Mouse (Mus musculus) forebrain, embryonic 11.5 days (tissue): ENCODE data around the gene Pced1b. TPM values are rescaled to one million over a fixed set of nuclear protein-coding genes. Genes with fewer than 3 reads are reported as not detected.

Experiments
- ATAC-seq: fragments of 200-750 bp; cut with Nextera tagmentation; replicated peaks from 2 replicates; pipeline ENCODE4 v1.8.0; 2017; ENCODE audit warnings: moderate TSS enrichment; ENCODE audit not compliant: low FRiP score
- DNase-seq: peaks from one replicate; pipeline ENCODE4 v3.0.0-alpha.2; 2017; ENCODE audit warnings: low spot score
- H3K27ac ChIP-seq: fragments of 300-500 bp; sonication (generic); 2 replicates; pipeline ENCODE4 v1.5.1; 2014; ENCODE audit warnings: low read depth, low read length
- H3K27me3 ChIP-seq: fragments of 300-500 bp; sonication (generic); 2 replicates; pipeline ENCODE4 v1.6.1; 2014; ENCODE audit warnings: mild to moderate bottlenecking, low read length, mixed read lengths; ENCODE audit not compliant: control insufficient read depth, insufficient read depth
- H3K36me3 ChIP-seq: fragments of 300-500 bp; sonication (generic); 2 replicates; pipeline ENCODE4 v1.6.1; 2014; ENCODE audit warnings: mild to moderate bottlenecking, low read length, moderate library complexity, mixed read lengths; ENCODE audit not compliant: control insufficient read depth, insufficient read depth
- H3K4me1 ChIP-seq: fragments of 300-500 bp; sonication (generic); replicated peaks from 2 replicates; pipeline ENCODE4 v1.6.1; 2014; ENCODE audit warnings: low read length, mixed read lengths; ENCODE audit not compliant: control insufficient read depth, insufficient read depth
- H3K4me2 ChIP-seq: fragments of 300-500 bp; sonication (generic); 2 replicates; pipeline ENCODE4 v1.6.1; 2014; ENCODE audit warnings: low read depth, mild to moderate bottlenecking, low read length, moderate library complexity, mixed read lengths; ENCODE audit not compliant: severe bottlenecking
- H3K4me3 ChIP-seq: fragments of 300-500 bp; sonication (generic); 2 replicates; pipeline ENCODE4 v1.5.1; 2014; ENCODE audit warnings: low read depth, low read length
- H3K9ac ChIP-seq: fragments of 300-500 bp; sonication (generic); 2 replicates; pipeline ENCODE4 v1.6.1; 2014; ENCODE audit warnings: low read length
- H3K9me3 ChIP-seq: fragments of 300-500 bp; sonication (generic); 2 replicates; pipeline ENCODE4 v1.6.1; 2016; ENCODE audit warnings: low read length, mixed read lengths; ENCODE audit not compliant: control insufficient read depth
- WGBS: fragments of 180-500 bp; shearing (Covaris S2); extraction: QIAGEN DNeasy Blood & Tissue Kit; methylation state at CpG from one replicate; pipeline ENCODE4 v1.1.7; 2014; 5-methylcytosine and 5-hydroxymethylcytosine counted together
- polyA plus RNA-seq: library from polyadenylated mRNA; unstranded; fragments of >200 nt; fragmentation: Nextera tagmentation; extraction: Ambion mirVana; gene quantifications from 2 replicates; pipeline ENCODE4 v1.2.1, GENCODE M21; 2014

Pced1b gene
- polyA plus RNA-seq, 1 experiment from 2014 or later: 3.9 TPM

DNA sequence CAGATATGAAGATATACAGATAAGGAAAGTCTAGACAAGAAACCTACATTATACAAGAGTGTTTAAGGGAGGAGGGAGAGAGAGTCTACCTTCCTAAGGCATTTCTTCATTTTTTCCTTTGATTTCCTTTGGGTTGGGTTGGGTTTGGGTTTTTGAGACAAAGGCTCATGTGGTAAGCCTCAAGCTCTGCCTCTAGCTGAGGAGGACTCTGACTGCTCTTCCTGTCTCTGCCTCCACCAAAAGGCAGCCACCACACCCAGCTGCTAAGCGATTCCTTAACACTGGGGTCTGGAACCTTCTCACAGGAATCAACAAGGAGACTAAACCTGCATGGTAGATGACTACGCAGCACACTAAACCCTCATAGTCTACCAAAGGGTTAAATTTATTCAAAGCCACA, 143.9 kb downstream of the Pced1b start:
- no peak overlapping the region for H3K9ac ChIP-seq
- no peaks in the 10 kb centered on the region for H3K36me3 ChIP-seq
- ATAC-seq: no peak
- H3K4me2 ChIP-seq: no peak overlapping the region
- H3K4me3 ChIP-seq: no peak overlapping the region
- 0 out of 2 replicates have a peak, but pooled peaks cover 3% of the 10 kb centered on the region for H3K4me1 ChIP-seq
- WGBS: 90% methylated on average over 2 of the region's 2 CpGs
- H3K9me3 ChIP-seq: no peaks in the 10 kb centered on the region
- DNase-seq: no peak
- no peak overlapping the region for H3K27ac ChIP-seq
- H3K27me3 ChIP-seq: no peaks in the 10 kb centered on the region

DNA sequence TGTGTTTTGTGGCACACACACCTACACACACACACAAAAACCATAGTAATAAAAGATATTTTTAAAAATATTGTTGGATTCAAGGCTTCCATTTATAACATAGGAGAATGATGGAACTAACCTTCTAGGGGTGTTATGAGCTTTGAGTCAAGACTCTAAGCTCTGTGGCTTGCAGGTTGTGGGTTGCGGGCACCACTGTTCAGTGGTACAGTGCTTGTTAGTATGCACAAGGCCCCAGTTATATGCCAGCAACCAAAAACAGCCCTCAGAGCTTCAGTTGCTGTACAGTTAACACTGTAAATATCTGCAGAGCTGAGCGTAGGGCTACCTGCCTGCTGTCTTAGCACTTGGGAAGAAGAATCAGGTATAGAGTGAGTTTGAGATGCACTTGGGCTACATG, 144.5 kb downstream of the Pced1b start:
- ATAC-seq (no peak), DNase-seq (no peak)
- Histone ChIP-seq H3K9me3 (no peaks in the 10 kb centered on the region), H3K4me2 (no peak overlapping the region), H3K9ac (no peak overlapping the region), H3K4me3 (no peak overlapping the region), H3K27me3 (no peaks in the 10 kb centered on the region), H3K36me3 (no peaks in the 10 kb centered on the region), H3K4me1 (0 out of 2 replicates have a peak, but pooled peaks cover 3% of the 10 kb centered on the region), H3K27ac (no peak overlapping the region)
- 90% methylated on average over 2 of the region's 2 CpGs for WGBS

GRCm38 (mm10) chr15:97394561-97394960, 147.7 kb downstream of the Pced1b start:
- H3K27ac ChIP-seq: no peak overlapping the region
- H3K9me3 ChIP-seq: no peaks in the 10 kb centered on the region
- H3K27me3 ChIP-seq: no peaks in the 10 kb centered on the region
- DNase-seq (no peak), ATAC-seq (no peak)
- H3K9ac ChIP-seq: no peak overlapping the region
- H3K4me1 ChIP-seq: 0 out of 2 replicates have a peak, but pooled peaks cover 3% of the 10 kb centered on the region
- 78% methylated on average over 12 of the region's 12 CpGs for WGBS
- H3K36me3 ChIP-seq: no peaks in the 10 kb centered on the region
- no peak overlapping the region for H3K4me3 ChIP-seq
- H3K4me2 ChIP-seq: no peak overlapping the region

DNA sequence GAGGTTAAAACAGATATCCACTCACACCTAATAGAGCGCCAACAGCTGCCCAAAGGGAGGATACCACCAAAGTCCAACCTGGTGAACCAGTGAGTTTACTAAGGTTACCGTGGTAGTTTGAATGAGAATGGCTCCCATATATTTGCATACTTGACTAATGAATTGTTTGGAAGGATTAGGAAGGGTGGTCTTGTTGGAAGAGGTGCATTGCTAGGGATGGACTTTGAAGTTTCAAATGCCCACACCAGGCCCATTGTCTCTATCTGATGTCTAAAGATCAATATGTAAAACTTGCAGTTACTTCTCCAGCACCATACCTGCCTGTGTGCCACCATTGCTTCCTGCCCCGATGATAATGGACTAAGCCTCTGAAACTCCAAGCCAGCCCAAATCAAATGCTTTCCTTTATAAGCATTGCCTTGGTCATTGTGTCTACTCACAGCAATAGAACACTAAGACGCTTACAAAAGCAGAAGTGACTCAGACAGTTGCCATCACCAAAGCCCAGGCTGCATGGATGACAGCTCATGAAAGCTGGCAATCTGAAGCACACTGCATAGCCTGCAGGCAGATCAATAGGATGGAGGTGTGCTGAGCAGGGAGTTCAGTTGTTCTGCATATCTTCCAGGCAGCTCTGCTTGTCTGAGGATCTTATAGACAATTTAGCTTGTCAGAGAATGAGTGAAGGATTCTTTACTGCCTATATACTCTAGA, 149.8 kb downstream of the Pced1b start:
- no peak for DNase-seq
- Histone ChIP-seq H3K4me3 (no peak overlapping the region), H3K9me3 (no peaks in the 10 kb centered on the region), H3K27me3 (no peaks in the 10 kb centered on the region), H3K36me3 (no peaks in the 10 kb centered on the region), H3K9ac (no peak overlapping the region), H3K4me2 (no peak overlapping the region), H3K27ac (no peak overlapping the region), H3K4me1 (0 out of 2 replicates have a peak, but pooled peaks cover 3% of the 10 kb centered on the region)
- ATAC-seq: no peak
- 86% methylated on average over 4 of the region's 4 CpGs for WGBS

GRCm38 (mm10) chr15:97397793-97398192, 150.9 kb downstream of the Pced1b start:
- H3K27ac ChIP-seq: no peak overlapping the region
- WGBS: 91% methylated on average over 2 of the region's 2 CpGs
- no peak overlapping the region for H3K9ac ChIP-seq
- H3K4me1 ChIP-seq: 0 out of 2 replicates have a peak, but pooled peaks cover 3% of the 10 kb centered on the region
- no peak overlapping the region for H3K4me2 ChIP-seq
- no peaks in the 10 kb centered on the region for H3K27me3 ChIP-seq
- no peak for DNase-seq
- H3K9me3 ChIP-seq: no peaks in the 10 kb centered on the region
- ATAC-seq: no peak
- no peaks in the 10 kb centered on the region for H3K36me3 ChIP-seq
- no peak overlapping the region for H3K4me3 ChIP-seq

- H3K27ac ChIP-seq: no peak overlapping the region
These were observed 154.0 kb downstream of the Pced1b start for GRCm38 (mm10) chr15:97400866-97401265.

GRCm38 (mm10) chr15:97404483-97404882, 157.6 kb downstream of the Pced1b start:
- no peak overlapping the region for H3K4me2 ChIP-seq
- 90% methylated on average over 8 of the region's 8 CpGs for WGBS
- no peak for ATAC-seq
- no peak overlapping the region for H3K27ac ChIP-seq
- no peaks in the 10 kb centered on the region for H3K36me3 ChIP-seq
- H3K27me3 ChIP-seq: no peaks in the 10 kb centered on the region
- no peaks in the 10 kb centered on the region for H3K9me3 ChIP-seq
- DNase-seq: no peak
- no peak overlapping the region for H3K4me3 ChIP-seq
- H3K4me1 ChIP-seq: no peaks in the 10 kb centered on the region
- H3K9ac ChIP-seq: no peak overlapping the region

More at GRCm38 (mm10) chr15:97400866-97401265, 154.0 kb downstream of the Pced1b start:
- Histone ChIP-seq H3K9ac (no peak overlapping the region), H3K4me1 (no peaks in the 10 kb centered on the region), H3K4me3 (no peak overlapping the region), H3K36me3 (no peaks in the 10 kb centered on the region), H3K27me3 (no peaks in the 10 kb centered on the region), H3K4me2 (no peak overlapping the region), H3K9me3 (no peaks in the 10 kb centered on the region)
- ATAC-seq (no peak), DNase-seq (no peak)
- WGBS: 92% methylated on average over 6 of the region's 6 CpGs

DNA sequence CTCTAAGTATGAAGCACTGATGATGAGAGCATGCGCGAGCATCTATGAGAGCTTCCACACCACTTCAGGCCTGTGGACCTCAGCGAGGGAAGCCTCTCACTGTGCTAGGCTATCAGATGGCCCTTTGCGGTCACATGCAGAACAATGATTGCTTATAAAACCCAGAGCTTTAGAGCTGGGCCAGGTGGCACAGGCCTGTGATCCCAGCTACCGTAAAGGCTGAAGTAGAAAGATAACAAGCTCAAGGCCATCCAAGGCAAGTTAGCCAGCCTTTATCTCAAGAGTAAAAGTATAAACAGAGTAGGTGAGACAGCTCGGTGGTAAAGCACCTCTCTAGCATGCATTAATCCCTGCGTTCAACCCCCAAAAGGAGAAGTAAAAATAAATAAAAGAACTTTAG, 158.1 kb downstream of the Pced1b start:
- Histone ChIP-seq H3K4me1 (no peaks in the 10 kb centered on the region), H3K4me2 (no peak overlapping the region), H3K9ac (no peak overlapping the region), H3K27me3 (no peaks in the 10 kb centered on the region), H3K9me3 (no peaks in the 10 kb centered on the region), H3K27ac (no peak overlapping the region), H3K4me3 (no peak overlapping the region), H3K36me3 (no peaks in the 10 kb centered on the region)
- ATAC-seq (no peak), DNase-seq (no peak)
- whole genome bisulfite sequencing: 93% methylated on average over 7 of the region's 7 CpGs

- WGBS: 90% methylated on average over 6 of the region's 6 CpGs
- no peaks in the 10 kb centered on the region for H3K27me3 ChIP-seq
- DNase-seq: no peak
These were observed 159.2 kb downstream of the Pced1b start for GRCm38 (mm10) chr15:97406105-97406504.

More at GRCm38 (mm10) chr15:97406105-97406504, 159.2 kb downstream of the Pced1b start:
- no peaks in the 10 kb centered on the region for H3K36me3 ChIP-seq
- H3K4me2 ChIP-seq: no peak overlapping the region
- no peaks in the 10 kb centered on the region for H3K4me1 ChIP-seq
- no peaks in the 10 kb centered on the region for H3K9me3 ChIP-seq
- H3K9ac ChIP-seq: no peak overlapping the region
- no peak overlapping the region for H3K27ac ChIP-seq
- H3K4me3 ChIP-seq: no peak overlapping the region
- no peak for ATAC-seq
